Mouse (Mus musculus) G1E (cell line): Measurements from ENCODE around the gene Aebp2.

ENCODE experiments used
- CTCF ChIP-seq: IDR thresholded peaks from 2 replicates; pipeline ENCODE4 v1.5.1; 2012; ENCODE audit warnings: low read depth, low read length, inconsistent platforms, mixed read lengths
- GATA1 ChIP-seq: IDR thresholded peaks from 2 replicates; pipeline ENCODE4 v1.6.1; 2012; ENCODE audit warnings: borderline replicate concordance, low read length, inconsistent platforms, mixed read lengths
- GATA2 ChIP-seq: IDR thresholded peaks from 2 replicates; pipeline ENCODE4 v1.6.1; 2012; ENCODE audit warnings: low read depth, low read length, inconsistent platforms, borderline replicate concordance
- POLR2AphosphoS5 ChIP-seq: IDR thresholded peaks from 2 replicates; pipeline ENCODE4 v1.6.1; 2012; ENCODE audit warnings: low read depth, low read length, inconsistent platforms; ENCODE audit not compliant: insufficient replicate concordance
- TAL1 ChIP-seq: conservative IDR thresholded peaks from 2 replicates; pipeline ENCODE4 v1.6.1; 2012; ENCODE audit warnings: low read depth, low read length, inconsistent platforms, mixed read lengths

- TF ChIP-seq CTCF: no peak
- no peak for TF ChIP-seq TAL1
- no peak for TF ChIP-seq GATA1
- no peak for TF ChIP-seq GATA2
- no peak for TF ChIP-seq POLR2AphosphoS5
Measured at GRCm38 (mm10) chr6:140613822-140614221, 8.6 kb upstream of the Aebp2 start.
